Mouse (Mus musculus): ENCODE measurements around the gene Hsd17b2. TPM values are rescaled to one million over a fixed set of nuclear protein-coding genes. Genes with fewer than 3 reads are reported as not detected.

Hsd17b2 gene
- total and polyA plus RNA-seq, 3 experiments, result not detected

DNA sequence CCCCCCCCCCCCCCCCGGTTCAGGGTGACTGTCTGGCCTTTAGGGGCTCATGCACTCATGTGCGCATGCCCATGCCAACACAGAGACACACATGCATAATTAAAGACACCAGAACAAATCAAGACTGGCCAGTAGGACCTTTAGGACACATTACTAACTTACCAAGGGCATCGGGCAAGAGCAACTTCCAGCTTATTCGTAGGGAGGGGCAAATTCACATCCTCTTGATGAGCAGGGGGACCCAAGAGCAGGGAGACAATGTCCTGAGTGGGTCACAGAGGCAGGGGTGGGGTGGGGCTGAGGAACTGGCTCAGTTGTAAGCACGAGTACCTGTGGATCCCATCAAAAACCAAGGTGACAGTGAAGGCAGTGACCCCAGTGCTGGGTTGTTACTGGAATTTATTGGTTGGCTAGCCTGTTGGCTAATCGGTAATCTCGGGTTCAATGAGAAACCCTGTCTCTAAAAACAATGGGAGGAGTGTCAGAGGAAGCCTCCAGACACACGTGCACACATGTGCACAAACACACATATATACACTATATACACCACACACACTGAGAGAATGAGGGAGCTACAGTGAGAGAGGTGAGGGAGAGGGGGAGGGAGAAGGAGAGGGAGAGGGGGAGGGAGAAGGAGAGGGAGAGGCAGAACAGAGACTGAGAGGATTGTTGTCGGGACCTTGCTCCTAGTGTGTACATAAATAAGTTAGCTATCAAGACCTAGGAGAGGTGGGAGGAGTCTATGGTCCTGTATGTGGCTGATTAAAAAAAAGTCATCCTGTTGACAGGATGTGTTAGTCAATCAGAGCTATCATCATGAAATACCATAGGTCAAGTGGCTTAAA is 46.4 kb downstream of the Hsd17b2 start:
- Histone ChIP-seq H3K4me1 (ENCODE audit: control insufficient read depth, insufficient read depth, low read length) (no peaks in the 10 kb centered on the region), H3K36me3 (ENCODE audit: control insufficient read depth, insufficient read depth, low read length) (no peaks in the 10 kb centered on the region), H3K4me3 (no peak overlapping the region), H3K9ac (ENCODE audit: low read depth, low read length) (no peak overlapping the region), H3K27me3 (ENCODE audit: control insufficient read depth, insufficient read depth, low read length) (peaks cover 2% of the 10 kb centered on the region; the same call in 1 of the 2 replicates), H3K27ac (no peak overlapping the region), H3K79me2 (replicated peaks; ENCODE audit: control insufficient read depth, insufficient read depth, low read length) (no peaks in the 10 kb centered on the region)
- intact Hi-C loops (cut with DNase I), result no loop called here
- 57% methylated on average over 8 of the region's 9 CpGs for WGBS
- no peak for DNase-seq
- TF ChIP-seq CTCF (IDR thresholded peaks at IDR 0.05) (no peak), POLR2A (IDR thresholded peaks at IDR 0.05; ENCODE audit: insufficient read depth, low read depth, low read length) (no peak), EP300 (IDR thresholded peaks at IDR 0.05; ENCODE audit: insufficient read depth, low read depth, low read length) (no peak)

GRCm38 (mm10) chr8:117749436-117749835 is 47.7 kb downstream of the Hsd17b2 start:
- H3K9ac ChIP-seq (ENCODE audit: low read depth, low read length), result no peak overlapping the region
- DNase-seq, result no peak
- TF ChIP-seq CTCF (IDR thresholded peaks at IDR 0.05) (no peak), POLR2A (IDR thresholded peaks at IDR 0.05; ENCODE audit: insufficient read depth, low read depth, low read length) (no peak), EP300 (IDR thresholded peaks at IDR 0.05; ENCODE audit: insufficient read depth, low read depth, low read length) (no peak)
- no peaks in the 10 kb centered on the region for H3K79me2 ChIP-seq (replicated peaks; ENCODE audit: control insufficient read depth, insufficient read depth, low read length)
- H3K36me3 ChIP-seq (ENCODE audit: control insufficient read depth, insufficient read depth, low read length), result no peaks in the 10 kb centered on the region
- intact Hi-C loops (cut with DNase I), result no loop called here
- H3K27me3 ChIP-seq (ENCODE audit: control insufficient read depth, insufficient read depth, low read length), result peaks cover 2% of the 10 kb centered on the region; the same call in 1 of the 2 replicates
- H3K4me3 ChIP-seq, result no peak overlapping the region
- H3K27ac ChIP-seq, result no peak overlapping the region
- H3K4me1 ChIP-seq (ENCODE audit: control insufficient read depth, insufficient read depth, low read length), result no peaks in the 10 kb centered on the region
- WGBS, result 58% methylated on average over 2 of the region's 2 CpGs

- no peaks in the 10 kb centered on the region for H3K27me3 ChIP-seq (ENCODE audit: control insufficient read depth, insufficient read depth, low read length)
- DNase-seq, result no peak
- H3K4me1 ChIP-seq (ENCODE audit: control insufficient read depth, insufficient read depth, low read length), result no peaks in the 10 kb centered on the region
- H3K4me3 ChIP-seq, result no peak overlapping the region
- intact Hi-C loops (cut with DNase I), result no loop called here
- no peak overlapping the region for H3K27ac ChIP-seq
- H3K36me3 ChIP-seq (ENCODE audit: control insufficient read depth, insufficient read depth, low read length), result no peaks in the 10 kb centered on the region
- 74% methylated on average over 11 of the region's 11 CpGs for WGBS
- no peak for TF ChIP-seq CTCF (IDR thresholded peaks at IDR 0.05)
- TF ChIP-seq POLR2A (IDR thresholded peaks at IDR 0.05; ENCODE audit: insufficient read depth, low read depth, low read length), result no peak
- no peak for TF ChIP-seq EP300 (IDR thresholded peaks at IDR 0.05; ENCODE audit: insufficient read depth, low read depth, low read length)
- H3K79me2 ChIP-seq (replicated peaks; ENCODE audit: control insufficient read depth, insufficient read depth, low read length), result no peaks in the 10 kb centered on the region
- no peak overlapping the region for H3K9ac ChIP-seq (ENCODE audit: low read depth, low read length)
Observed at GRCm38 (mm10) chr8:117757900-117758299, 56.2 kb downstream of the Hsd17b2 start.

DNA sequence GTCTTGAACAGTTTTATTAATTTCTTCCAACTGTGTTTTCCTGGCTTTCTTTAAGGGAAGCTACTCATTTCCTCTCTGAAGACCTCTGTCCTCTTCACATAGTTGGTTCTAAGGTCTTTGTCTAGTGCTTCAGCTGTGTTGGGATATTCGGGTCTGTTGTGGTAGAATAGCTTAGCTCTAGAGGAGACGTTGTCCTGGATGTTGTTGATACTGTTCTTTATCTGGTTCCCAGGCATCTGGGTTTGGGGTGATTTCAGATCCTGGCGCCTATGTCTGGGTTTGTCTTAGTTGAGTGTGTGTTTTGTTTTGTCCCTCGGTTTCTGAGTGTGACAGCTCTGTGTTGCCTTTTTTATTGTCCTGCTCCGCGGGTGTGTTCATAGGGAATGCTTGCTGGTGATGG is 61.1 kb downstream of the Hsd17b2 start:
- Histone ChIP-seq H3K79me2 (replicated peaks; ENCODE audit: control insufficient read depth, insufficient read depth, low read length) (no peaks in the 10 kb centered on the region), H3K27me3 (ENCODE audit: control insufficient read depth, insufficient read depth, low read length) (no peaks in the 10 kb centered on the region), H3K36me3 (ENCODE audit: control insufficient read depth, insufficient read depth, low read length) (no peaks in the 10 kb centered on the region), H3K4me3 (no peak overlapping the region), H3K4me1 (ENCODE audit: control insufficient read depth, insufficient read depth, low read length) (no peaks in the 10 kb centered on the region), H3K27ac (no peak overlapping the region), H3K9ac (ENCODE audit: low read depth, low read length) (no peak overlapping the region)
- intact Hi-C loops (cut with DNase I), result no loop called here
- no peak for DNase-seq
- TF ChIP-seq CTCF (IDR thresholded peaks at IDR 0.05), result no peak
- no peak for TF ChIP-seq POLR2A (IDR thresholded peaks at IDR 0.05; ENCODE audit: insufficient read depth, low read depth, low read length)
- no peak for TF ChIP-seq EP300 (IDR thresholded peaks at IDR 0.05; ENCODE audit: insufficient read depth, low read depth, low read length)
- 52% methylated on average over 6 of the region's 6 CpGs for WGBS

DNA sequence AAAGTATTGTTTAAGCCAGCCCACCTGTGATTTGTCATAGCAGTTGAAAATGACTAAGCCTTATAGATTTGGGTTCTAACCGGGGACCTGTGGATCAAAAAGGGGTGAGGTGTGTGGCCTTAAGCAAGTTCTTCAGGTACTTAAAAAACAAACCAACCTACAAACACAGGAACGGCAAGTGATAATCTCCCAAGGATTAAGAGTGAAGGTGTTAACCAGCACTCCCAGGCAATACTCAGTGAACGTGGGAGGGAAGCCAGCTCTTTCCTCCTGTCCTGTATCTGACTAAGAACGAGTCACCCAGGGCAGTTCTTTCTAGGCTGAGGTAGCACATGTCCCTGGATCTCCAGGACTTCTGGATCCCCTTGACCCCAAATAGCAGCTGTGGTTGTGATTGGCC is 62.9 kb downstream of the Hsd17b2 start:
- 60% methylated on average over 4 of the region's 4 CpGs for WGBS
- no peaks in the 10 kb centered on the region for H3K4me1 ChIP-seq (ENCODE audit: control insufficient read depth, insufficient read depth, low read length)
- no peak for TF ChIP-seq POLR2A (IDR thresholded peaks at IDR 0.05; ENCODE audit: insufficient read depth, low read depth, low read length)
- no peak for TF ChIP-seq CTCF (IDR thresholded peaks at IDR 0.05)
- TF ChIP-seq EP300 (IDR thresholded peaks at IDR 0.05; ENCODE audit: insufficient read depth, low read depth, low read length), result no peak
- H3K4me3 ChIP-seq, result no peak overlapping the region
- no peak overlapping the region for H3K9ac ChIP-seq (ENCODE audit: low read depth, low read length)
- no peaks in the 10 kb centered on the region for H3K36me3 ChIP-seq (ENCODE audit: control insufficient read depth, insufficient read depth, low read length)
- intact Hi-C loops (cut with DNase I), result no loop called here
- H3K27me3 ChIP-seq (ENCODE audit: control insufficient read depth, insufficient read depth, low read length), result no peaks in the 10 kb centered on the region
- no peaks in the 10 kb centered on the region for H3K79me2 ChIP-seq (replicated peaks; ENCODE audit: control insufficient read depth, insufficient read depth, low read length)
- no peak overlapping the region for H3K27ac ChIP-seq
- DNase-seq, result no peak

DNA sequence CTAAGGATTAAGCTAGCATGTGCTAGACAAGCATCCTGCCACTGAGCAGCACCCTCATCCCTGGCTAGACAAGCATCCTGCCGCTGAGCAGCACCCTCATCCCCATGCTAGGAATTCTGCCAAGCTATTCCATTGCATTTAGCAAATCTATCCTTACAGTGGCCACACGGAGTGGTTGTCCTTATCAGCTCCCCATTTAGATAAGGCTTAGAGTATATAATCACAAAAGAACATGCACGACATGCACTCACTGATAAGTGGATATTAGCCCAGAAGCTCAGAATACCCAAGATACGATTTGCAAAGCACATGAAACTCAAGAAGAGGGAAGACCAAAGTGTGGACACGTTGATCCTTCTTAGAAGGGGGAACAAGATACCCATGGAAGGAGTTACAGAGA is 64.2 kb downstream of the Hsd17b2 start:
- intact Hi-C loops (cut with DNase I), result no loop called here
- 16% methylated on average over 5 of the region's 5 CpGs for WGBS

More for the DNA sequence above, 64.2 kb downstream of the Hsd17b2 start:
- no peaks in the 10 kb centered on the region for H3K4me1 ChIP-seq (ENCODE audit: control insufficient read depth, insufficient read depth, low read length)
- H3K36me3 ChIP-seq (ENCODE audit: control insufficient read depth, insufficient read depth, low read length), result no peaks in the 10 kb centered on the region
- no peak overlapping the region for H3K27ac ChIP-seq
- no peak for TF ChIP-seq POLR2A (IDR thresholded peaks at IDR 0.05; ENCODE audit: insufficient read depth, low read depth, low read length)
- TF ChIP-seq CTCF (IDR thresholded peaks at IDR 0.05), result no peak
- no peak for TF ChIP-seq EP300 (IDR thresholded peaks at IDR 0.05; ENCODE audit: insufficient read depth, low read depth, low read length)
- no peaks in the 10 kb centered on the region for H3K27me3 ChIP-seq (ENCODE audit: control insufficient read depth, insufficient read depth, low read length)
- H3K79me2 ChIP-seq (replicated peaks; ENCODE audit: control insufficient read depth, insufficient read depth, low read length), result no peaks in the 10 kb centered on the region
- no peak for DNase-seq
- no peak overlapping the region for H3K9ac ChIP-seq (ENCODE audit: low read depth, low read length)
- H3K4me3 ChIP-seq, result no peak overlapping the region
